Mouse (Mus musculus) lung, embryonic 16.5 days (tissue): ENCODE measurements around the gene Dbn1. TPM values are rescaled to one million over a fixed set of nuclear protein-coding genes. Genes with fewer than 3 reads are reported as not detected.

Experiments
- ATAC-seq: fragments of 200-750 bp; cut with Nextera tagmentation; 2 replicates; pipeline ENCODE4 v1.8.0; 2017; ENCODE audit warnings: low read depth, mild to moderate bottlenecking, moderate library complexity
- H3K27ac ChIP-seq: fragments of 300-500 bp; sonication (generic); 2 replicates; pipeline ENCODE4 v1.5.1; 2014; ENCODE audit warnings: mild to moderate bottlenecking, control low read depth, low read length
- H3K27me3 ChIP-seq: fragments of 300-500 bp; sonication (generic); 2 replicates; pipeline ENCODE4 v1.6.1; 2014; ENCODE audit warnings: low read depth, low read length, mixed read lengths; ENCODE audit not compliant: control insufficient read depth, insufficient read depth
- H3K36me3 ChIP-seq: fragments of 300-500 bp; sonication (generic); 2 replicates; pipeline ENCODE4 v1.6.1; 2014; ENCODE audit warnings: low read length; ENCODE audit not compliant: control insufficient read depth, insufficient read depth
- H3K4me1 ChIP-seq: fragments of 300-500 bp; sonication (generic); replicated peaks from 2 replicates; pipeline ENCODE4 v1.6.1; 2014; ENCODE audit warnings: low read length, mixed read lengths; ENCODE audit not compliant: control insufficient read depth, insufficient read depth
- H3K4me2 ChIP-seq: fragments of 300-500 bp; sonication (generic); 2 replicates; pipeline ENCODE4 v1.6.1; 2014; ENCODE audit warnings: low read depth, low read length, control low read depth
- H3K4me3 ChIP-seq: fragments of 300-500 bp; sonication (generic); 2 replicates; pipeline ENCODE4 v1.5.1; 2014; ENCODE audit warnings: mild to moderate bottlenecking, low read length, control low read depth
- H3K9ac ChIP-seq: fragments of 300-500 bp; sonication (generic); 2 replicates; pipeline ENCODE4 v1.6.1; 2014; ENCODE audit warnings: low read length, control low read depth
- H3K9me3 ChIP-seq: fragments of 300-500 bp; sonication (generic); 2 replicates; pipeline ENCODE4 v1.6.1; 2016; ENCODE audit warnings: low read length; ENCODE audit not compliant: control insufficient read depth
- WGBS: fragments of 180-500 bp; shearing (Covaris S2); extraction: QIAGEN DNeasy Blood & Tissue Kit; methylation state at CpG from one replicate; pipeline ENCODE4 v1.1.7; 2014; 5-methylcytosine and 5-hydroxymethylcytosine counted together
- polyA plus RNA-seq: library from polyadenylated mRNA; unstranded; fragments of >200 nt; fragmentation: Nextera tagmentation; extraction: Ambion mirVana; gene quantifications from 2 replicates; pipeline ENCODE4 v1.2.1, GENCODE M21; 2015

The Dbn1 gene
- polyA plus RNA-seq, 1 experiment from 2014 or later = 115 TPM

DNA sequence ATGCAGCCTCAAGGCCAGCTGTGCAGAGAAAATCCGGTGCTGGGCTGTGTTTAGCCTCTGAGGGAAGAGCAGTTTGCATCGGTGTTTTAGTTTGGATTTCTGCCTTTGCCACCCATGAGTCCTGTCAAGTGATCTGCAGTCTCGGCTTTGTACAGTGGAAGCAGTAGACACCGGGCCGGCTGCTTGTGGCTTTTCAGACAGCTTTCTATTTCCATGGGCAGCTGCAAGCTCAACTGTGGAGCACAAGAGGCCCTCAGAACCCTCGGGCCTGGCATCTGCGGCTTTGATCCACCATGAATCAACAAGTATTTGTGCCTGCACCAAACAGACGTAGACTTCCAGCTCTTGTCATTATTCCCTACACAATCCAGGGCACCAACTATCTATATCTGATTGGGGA lies 14.5 kb upstream of the Dbn1 start:
- ATAC-seq = no peak
- Histone ChIP-seq H3K27ac (no peak overlapping the region), H3K4me2 (no peak overlapping the region), H3K36me3 (peaks cover 26% of the 10 kb centered on the region), H3K9ac (no peak overlapping the region), H3K4me1 (no peaks in the 10 kb centered on the region), H3K4me3 (no peak overlapping the region), H3K9me3 (no peaks in the 10 kb centered on the region), H3K27me3 (peaks cover 3% of the 10 kb centered on the region; the same call in 1 of the 2 replicates)
- 88% methylated on average over 8 of the region's 8 CpGs for WGBS

DNA sequence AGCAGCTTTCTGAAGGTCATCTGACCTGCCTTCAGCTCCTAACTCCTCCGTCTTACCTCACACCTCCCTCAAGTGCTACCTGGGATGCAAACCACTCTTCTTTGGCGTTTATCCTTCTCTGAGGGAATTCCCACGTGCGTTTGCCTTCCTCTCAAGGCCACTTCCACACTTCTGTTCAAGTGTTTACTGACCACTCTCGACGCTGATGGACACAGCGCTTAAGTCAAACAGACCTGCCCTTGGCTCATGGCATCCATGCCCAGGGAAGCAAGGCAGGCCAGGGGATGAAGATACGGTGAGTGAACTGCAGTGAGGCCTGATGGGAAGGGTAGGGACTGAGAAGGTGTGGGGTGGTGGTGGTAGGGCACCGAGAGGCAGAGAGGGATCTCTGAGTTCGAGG lies 12.7 kb upstream of the Dbn1 start:
- 45% methylated on average over 10 of the region's 10 CpGs for WGBS
- Histone ChIP-seq H3K9ac (no peak overlapping the region), H3K9me3 (no peaks in the 10 kb centered on the region), H3K4me1 (peaks cover 4% of the 10 kb centered on the region), H3K4me2 (no peak overlapping the region), H3K4me3 (no peak overlapping the region), H3K36me3 (peaks cover 19% of the 10 kb centered on the region), H3K27me3 (peaks cover 3% of the 10 kb centered on the region; the same call in 1 of the 2 replicates), H3K27ac (no peak overlapping the region)
- ATAC-seq = peak; percentile 61; the same call in 1 of the 2 replicates

DNA sequence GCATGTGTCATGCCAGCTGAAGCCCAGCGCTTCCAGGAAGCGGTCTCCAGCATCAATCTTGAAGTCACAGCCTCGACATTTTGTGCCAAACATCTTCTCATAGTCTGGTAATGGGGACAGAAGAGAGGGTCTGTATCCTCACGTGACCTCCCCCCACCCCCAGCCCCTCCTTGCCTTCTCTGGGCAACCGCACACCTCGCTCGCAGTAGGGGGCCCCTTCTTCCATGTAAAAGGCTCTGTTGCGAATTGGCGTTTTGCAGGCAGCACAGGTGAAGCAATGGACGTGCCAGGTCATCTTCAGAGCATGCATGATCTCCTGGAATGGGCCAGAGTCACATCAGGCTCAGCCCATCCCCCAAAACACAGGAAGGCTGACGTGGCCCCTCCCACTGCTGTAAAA lies 11.0 kb upstream of the Dbn1 start:
- peaks cover 3% of the 10 kb centered on the region; the same call in 1 of the 2 replicates for H3K27me3 ChIP-seq
- no peak overlapping the region for H3K27ac ChIP-seq
- H3K36me3 ChIP-seq = peaks cover 16% of the 10 kb centered on the region
- H3K4me2 ChIP-seq = no peak overlapping the region
- H3K9me3 ChIP-seq = no peaks in the 10 kb centered on the region
- H3K4me3 ChIP-seq = no peak overlapping the region
- ATAC-seq = no peak
- peaks cover 12% of the 10 kb centered on the region for H3K4me1 ChIP-seq
- 65% methylated on average over 11 of the region's 11 CpGs for WGBS
- no peak overlapping the region for H3K9ac ChIP-seq

DNA sequence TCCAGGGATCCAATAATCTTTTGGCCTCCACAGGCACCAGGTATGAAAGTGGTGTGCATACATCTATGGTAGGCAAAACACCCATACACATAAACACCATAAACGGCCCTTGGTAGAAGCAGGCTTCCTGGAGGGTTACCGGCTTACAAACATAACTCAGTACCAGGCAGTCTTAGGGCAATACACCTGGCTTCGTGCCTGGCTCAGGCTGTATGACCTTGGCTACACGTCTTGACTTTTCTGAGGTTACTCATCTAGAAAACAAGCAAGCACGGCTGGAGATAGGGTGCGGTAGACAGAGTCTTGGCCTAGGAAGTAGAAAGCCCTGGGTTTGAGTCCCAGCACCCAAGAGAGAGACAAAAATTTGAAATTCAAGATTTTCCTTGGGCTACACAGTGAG lies 8.8 kb upstream of the Dbn1 start:
- no peak for ATAC-seq

DNA sequence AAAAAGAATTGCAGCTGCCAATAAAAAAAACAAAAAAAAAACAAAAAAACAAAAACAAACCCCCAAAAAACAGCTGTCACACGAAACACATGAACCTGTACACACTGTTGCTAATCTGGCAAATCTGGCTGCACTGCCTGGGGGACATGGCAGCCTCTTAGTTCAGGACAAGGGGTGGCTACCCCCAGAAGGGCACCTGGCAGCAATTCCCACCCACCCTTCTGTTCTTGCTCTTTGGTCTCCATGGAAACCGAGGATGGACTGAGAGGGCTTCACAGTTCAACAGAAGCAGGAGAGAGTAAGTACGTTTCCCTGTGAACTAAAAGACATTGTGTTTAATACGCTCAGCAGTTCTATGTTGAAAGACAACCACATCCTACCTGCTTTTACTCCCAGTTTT lies 7.8 kb upstream of the Dbn1 start:
- Histone ChIP-seq H3K4me3 (no peak overlapping the region), H3K9me3 (no peaks in the 10 kb centered on the region), H3K36me3 (peaks cover 9% of the 10 kb centered on the region), H3K4me2 (no peak overlapping the region), H3K27ac (no peak overlapping the region), H3K9ac (no peak overlapping the region), H3K4me1 (peaks cover 12% of the 10 kb centered on the region), H3K27me3 (peaks cover 7% of the 10 kb centered on the region; the same call in 1 of the 2 replicates)
- 35% methylated on average over 4 of the region's 4 CpGs for WGBS
- ATAC-seq = no peak

More for the DNA sequence above, 8.8 kb upstream of the Dbn1 start:
- Histone ChIP-seq H3K27ac (no peak overlapping the region), H3K9me3 (no peaks in the 10 kb centered on the region), H3K9ac (no peak overlapping the region), H3K36me3 (peaks cover 9% of the 10 kb centered on the region), H3K4me3 (no peak overlapping the region), H3K4me2 (no peak overlapping the region), H3K4me1 (peaks cover 12% of the 10 kb centered on the region), H3K27me3 (peaks cover 7% of the 10 kb centered on the region; the same call in 1 of the 2 replicates)
- WGBS = 83% methylated on average over 6 of the region's 6 CpGs

DNA sequence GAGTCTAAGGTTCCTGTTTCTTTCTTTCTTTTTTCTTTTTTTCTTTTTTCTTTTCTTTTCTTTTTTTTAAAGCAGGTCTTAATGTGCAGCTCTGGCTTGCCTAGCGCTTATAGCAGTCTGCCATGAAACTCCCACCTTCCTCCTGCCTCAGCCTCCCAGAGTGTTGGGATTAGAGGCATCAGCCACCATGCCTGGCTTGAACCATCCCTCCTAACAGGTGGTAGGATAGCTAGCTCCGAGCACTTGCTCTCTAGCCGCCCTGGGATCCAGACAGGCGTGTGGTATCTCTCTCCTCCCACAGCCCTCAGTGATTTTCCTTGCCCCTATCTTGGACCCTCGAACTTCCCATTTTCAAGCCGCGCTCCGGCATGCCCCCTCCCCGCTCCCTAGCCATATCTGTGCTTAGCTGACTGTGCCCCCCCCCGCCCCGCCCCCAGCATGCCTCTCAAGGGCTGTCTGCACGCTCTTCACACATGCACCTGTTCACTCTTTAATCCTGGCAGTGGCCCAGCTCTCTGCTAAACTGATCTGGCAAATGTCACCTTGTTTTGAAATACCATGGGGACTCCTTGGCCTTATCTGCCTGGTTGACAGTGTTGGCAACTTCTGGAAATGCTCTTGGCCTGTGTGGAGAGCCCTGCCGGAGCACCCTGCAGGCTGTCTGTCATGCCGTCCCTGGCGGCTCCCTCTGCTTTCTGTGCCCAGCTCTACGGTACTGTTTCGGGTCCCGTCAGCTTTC lies 7.1 kb upstream of the Dbn1 start:
- Histone ChIP-seq H3K27me3 (peaks cover 7% of the 10 kb centered on the region; the same call in 1 of the 2 replicates), H3K4me3 (no peak overlapping the region), H3K4me2 (no peak overlapping the region), H3K36me3 (peaks cover 9% of the 10 kb centered on the region), H3K9ac (no peak overlapping the region), H3K4me1 (peaks cover 12% of the 10 kb centered on the region), H3K9me3 (no peaks in the 10 kb centered on the region), H3K27ac (no peak overlapping the region)
- 15% methylated on average over 18 of the region's 18 CpGs for WGBS
- ATAC-seq = peak; percentile 51

DNA sequence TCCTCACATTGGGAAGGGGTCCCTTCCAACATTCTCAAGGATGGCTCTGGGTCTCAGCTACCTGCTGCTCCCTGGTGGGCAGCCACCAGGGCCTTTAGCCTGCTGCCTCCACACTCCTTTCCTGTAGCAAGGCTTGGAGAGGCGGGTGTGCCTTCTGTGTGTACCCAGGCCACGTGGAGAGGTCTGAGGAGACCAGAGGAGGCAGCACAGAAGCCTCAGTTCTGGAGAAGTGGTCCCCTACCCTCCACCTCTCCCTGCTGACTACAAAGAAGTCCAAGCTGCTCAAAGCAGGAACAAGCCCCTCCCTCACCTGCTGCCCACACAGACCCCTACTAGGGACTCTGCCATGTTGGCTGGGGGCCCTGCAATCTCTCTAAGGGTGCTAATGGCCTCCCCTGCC lies 6.3 kb upstream of the Dbn1 start:
- ATAC-seq = peak; percentile 48

DNA sequence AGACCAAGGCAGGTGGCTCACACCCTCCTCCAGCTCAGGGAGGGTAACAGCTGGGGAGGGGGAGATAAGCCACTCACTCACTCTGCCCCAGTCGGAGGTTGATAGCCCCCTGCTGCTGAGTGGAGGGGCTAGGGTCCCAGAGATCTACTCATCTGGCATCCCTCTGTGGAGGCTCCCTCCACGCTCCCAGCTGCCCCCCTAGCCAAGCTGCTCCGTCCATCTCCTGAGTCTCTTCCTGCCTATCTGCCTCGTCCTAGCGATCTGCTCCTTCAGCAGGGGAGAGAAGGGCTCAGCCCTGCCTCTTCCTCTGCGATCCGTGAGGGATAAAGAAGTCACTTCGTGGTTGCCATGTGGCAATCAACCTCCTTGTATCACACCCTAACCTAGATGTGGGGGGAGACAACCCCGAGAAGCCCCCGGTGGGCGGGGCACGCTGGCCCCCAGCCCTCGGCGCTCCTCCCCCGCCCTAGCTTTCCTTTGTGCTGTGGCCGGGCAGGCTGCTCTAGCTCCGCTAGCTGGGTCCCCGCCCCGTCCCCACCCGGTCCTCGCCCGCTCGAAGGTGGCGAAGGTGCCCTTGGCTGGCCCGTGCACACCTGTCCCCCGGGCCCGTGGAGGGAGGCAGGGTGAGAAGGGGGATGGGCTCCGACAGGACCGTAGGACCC lies 864 bp downstream of the Dbn1 start:
- WGBS = under 1% methylated on average over 29 of the region's 29 CpGs
- H3K27me3 ChIP-seq = peaks cover 3% of the 10 kb centered on the region; the same call in 1 of the 2 replicates

More for the DNA sequence above, 6.3 kb upstream of the Dbn1 start:
- H3K4me1 ChIP-seq = peaks cover 12% of the 10 kb centered on the region
- H3K4me2 ChIP-seq = no peak overlapping the region
- WGBS = 13% methylated on average over 2 of the region's 2 CpGs
- H3K9ac ChIP-seq = no peak overlapping the region
- H3K27me3 ChIP-seq = peaks cover 7% of the 10 kb centered on the region; the same call in 1 of the 2 replicates
- H3K27ac ChIP-seq = no peak overlapping the region
- no peaks in the 10 kb centered on the region for H3K9me3 ChIP-seq
- H3K4me3 ChIP-seq = no peak overlapping the region
- peaks cover 7% of the 10 kb centered on the region for H3K36me3 ChIP-seq

DNA sequence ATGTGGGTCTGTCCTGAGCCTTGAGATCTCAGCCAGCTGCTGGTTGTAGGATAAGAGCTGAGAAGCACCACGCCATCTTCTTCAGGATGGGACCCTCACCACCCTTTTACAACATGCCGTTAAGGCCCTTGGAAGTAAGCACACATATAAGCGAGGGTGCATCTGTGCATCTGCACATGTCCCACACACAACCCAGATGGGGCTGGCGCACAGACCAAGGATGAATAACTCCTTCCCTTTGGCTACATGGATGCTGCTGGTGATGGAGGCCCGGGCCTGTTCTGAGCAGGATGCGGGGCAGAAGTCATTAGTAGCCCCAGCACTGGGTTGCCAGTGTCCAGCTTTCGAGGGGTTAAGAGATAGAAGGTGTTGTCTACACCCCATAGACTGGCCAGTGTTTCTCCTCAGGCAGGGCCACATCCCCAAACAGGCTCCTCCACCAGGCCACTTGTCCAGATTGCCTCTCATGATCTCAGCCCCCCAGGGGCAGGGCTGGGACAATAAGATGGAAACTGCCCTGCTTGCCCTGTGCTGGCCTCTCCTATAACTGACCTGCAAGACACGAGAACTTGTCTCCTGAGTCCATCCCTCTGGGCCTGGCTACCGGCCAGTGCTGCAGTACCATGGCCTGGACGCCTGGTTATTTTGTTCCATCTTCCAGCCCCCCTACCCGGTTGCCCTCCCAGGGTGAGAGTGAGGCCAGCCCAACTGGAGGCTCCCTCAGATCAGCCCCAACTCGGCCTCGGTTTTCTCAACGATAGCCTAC lies 1.7 kb downstream of the Dbn1 start:
- Histone ChIP-seq H3K4me1 (peaks cover 44% of the 10 kb centered on the region), H3K4me2 (peak overlapping the region; percentile 92), H3K9me3 (no peaks in the 10 kb centered on the region), H3K4me3 (peak overlapping the region; percentile 86), H3K36me3 (peaks cover 9% of the 10 kb centered on the region), H3K9ac (peak overlapping the region; percentile 96), H3K27me3 (no peaks in the 10 kb centered on the region; the same call in 1 of the 2 replicates), H3K27ac (no peak overlapping the region)
- no peak for ATAC-seq
- WGBS = 38% methylated on average over 14 of the region's 14 CpGs

More for the DNA sequence above, 864 bp downstream of the Dbn1 start:
- Histone ChIP-seq H3K4me1 (peaks cover 44% of the 10 kb centered on the region), H3K27ac (peak overlapping the region; percentile 61), H3K9ac (peak overlapping the region; percentile 96), H3K9me3 (no peaks in the 10 kb centered on the region), H3K4me3 (peak overlapping the region; percentile 86), H3K36me3 (peaks cover 4% of the 10 kb centered on the region; the same call in 1 of the 2 replicates), H3K4me2 (peak overlapping the region; percentile 92)
- ATAC-seq = peak; percentile 56
